Comparison of ENCODE assay signal across 8 mouse cellular contexts in genomic region chr8:70673079-70673856, GRCm38 (mm10). TPM values are rescaled to one million over a fixed set of nuclear protein-coding genes. Genes with fewer than 3 reads are reported as not detected.
DNase-seq lines count a peak whose midpoint lies in the region; ATAC-seq and TF ChIP-seq lines count a peak whose summit lies in the region.

TSS of gene Lsm4 (plus strand) at chr8:70673248.

- H3K27ac ChIP-seq in ES-Bruce4 (ENCODE audit: insufficient read depth, low read length) = peak within 1 kb of the TSS; percentile 95
- H3K27ac ChIP-seq in forebrain, embryonic 13.5 days = peak within 1 kb of the TSS; percentile 95
- H3K27ac ChIP-seq in liver, postnatal 0 days (ENCODE audit: low read depth) = peak within 1 kb of the TSS; percentile 99
- peak within 1 kb of the TSS; percentile 97 for H3K27ac ChIP-seq in neural tube, embryonic 14.5 days (ENCODE audit: low read depth, low read length)

- 0 out of 2 replicates have a peak, but pooled peaks have one; percentile 35 for TF ChIP-seq EP300 in ES-Bruce4 (IDR thresholded peaks at IDR 0.05; ENCODE audit: insufficient read depth, low read depth, low read length)
- peak; percentile 68 for TF ChIP-seq EP300 in liver, postnatal 0 days (IDR thresholded peaks at IDR 0.05; ENCODE audit: low read depth)

- H3K9me3 ChIP-seq in ES-Bruce4 (replicated peaks; ENCODE audit: control insufficient read depth, insufficient read depth, low read length, poor library complexity, severe bottlenecking) = no peaks in the 10 kb centered on the region
- no peaks in the 10 kb centered on the region for H3K9me3 ChIP-seq in forebrain, embryonic 13.5 days (replicated peaks)
- no peaks in the 10 kb centered on the region for H3K9me3 ChIP-seq in liver, postnatal 0 days (ENCODE audit: low read length)
- H3K9me3 ChIP-seq in neural tube, embryonic 14.5 days (ENCODE audit: control insufficient read depth, low read length) = no peaks in the 10 kb centered on the region

- TF ChIP-seq CTCF in ES-Bruce4 (IDR thresholded peaks at IDR 0.05; ENCODE audit: low read depth, low read length) = peak; percentile 72
- peak; percentile 95 for TF ChIP-seq CTCF in liver, postnatal 0 days (IDR thresholded peaks at IDR 0.05; ENCODE audit: low read depth)

- peak within 1 kb of the TSS; percentile 81 for H3K4me2 ChIP-seq in forebrain, embryonic 13.5 days
- peak within 1 kb of the TSS; percentile 84 for H3K4me2 ChIP-seq in liver, postnatal 0 days (ENCODE audit: low read depth, low read length)
- peak within 1 kb of the TSS; percentile 89 for H3K4me2 ChIP-seq in neural tube, embryonic 14.5 days (ENCODE audit: low read depth, low read length)

- intact Hi-C loops in heart, postnatal 10 days (cut with DNase I) = loop anchor here (1.0 kb wide), 1 partner anchor 27 kb away; no protein-coding TSS in a partner anchor

- peak; percentile 91 for TF ChIP-seq POLR2A in ES-Bruce4 (IDR thresholded peaks at IDR 0.05; ENCODE audit: insufficient read depth, low read length)

- ATAC-seq in cerebellum, adult (ENCODE audit: insufficient number of reproducible peaks, low FRiP score, low TSS enrichment) = peak; percentile 93
- peak; percentile 98 for ATAC-seq in forebrain, embryonic 13.5 days
- peak; percentile 95 for ATAC-seq in liver, postnatal 0 days
- ATAC-seq in neural tube, embryonic 14.5 days (ENCODE audit: low read depth) = peak; percentile 97

- H3K4me3 ChIP-seq in ES-Bruce4 (ENCODE audit: low read depth, low read length) = peak within 1 kb of the TSS; percentile 78
- peak within 1 kb of the TSS; percentile 68 for H3K4me3 ChIP-seq in forebrain, embryonic 13.5 days
- H3K4me3 ChIP-seq in liver, postnatal 0 days (ENCODE audit: low read depth, low read length) = peak within 1 kb of the TSS; percentile 84
- peak within 1 kb of the TSS; percentile 53 for H3K4me3 ChIP-seq in neural tube, embryonic 14.5 days (ENCODE audit: low read depth, low read length)

- under 1% methylated on average over 60 of the region's 60 CpGs for WGBS in forebrain, embryonic 13.5 days
- under 1% methylated on average over 60 of the region's 60 CpGs for WGBS in large intestine, adult 2 months
- WGBS in liver, postnatal 0 days (ENCODE audit: insufficient replicate concordance) = under 1% methylated on average over 60 of the region's 60 CpGs
- under 1% methylated on average over 60 of the region's 60 CpGs for WGBS in neural tube, embryonic 14.5 days

- DNase-seq in heart, postnatal 10 days = peak; percentile 99
- peak; percentile 93 for DNase-seq in large intestine, adult 2 months (ENCODE audit: low read depth, low spot score)
- DNase-seq in liver, postnatal 0 days = peak; percentile 96
- peak; percentile 97 for DNase-seq in testis, postnatal 10 days (ENCODE audit: low spot score)

- peaks cover 3% of the 10 kb centered on the region for H3K4me1 ChIP-seq in ES-Bruce4 (ENCODE audit: control insufficient read depth, insufficient read depth, low read length)
- H3K4me1 ChIP-seq in forebrain, embryonic 13.5 days = peaks cover 20% of the 10 kb centered on the region
- peaks cover 33% of the 10 kb centered on the region for H3K4me1 ChIP-seq in liver, postnatal 0 days (ENCODE audit: insufficient read depth)
- peaks cover 15% of the 10 kb centered on the region for H3K4me1 ChIP-seq in neural tube, embryonic 14.5 days (ENCODE audit: control insufficient read depth, insufficient read depth, low read length)

- peaks cover 5% of the 10 kb centered on the region; the same call in 1 of the 2 replicates for H3K36me3 ChIP-seq in ES-Bruce4 (ENCODE audit: control insufficient read depth, insufficient read depth, low read length, poor library complexity, severe bottlenecking)
- peaks cover 16% of the 10 kb centered on the region for H3K36me3 ChIP-seq in forebrain, embryonic 13.5 days (ENCODE audit: poor library complexity, severe bottlenecking)
- peaks cover 7% of the 10 kb centered on the region for H3K36me3 ChIP-seq in liver, postnatal 0 days (replicated peaks; ENCODE audit: insufficient read depth, low read length)
- H3K36me3 ChIP-seq in neural tube, embryonic 14.5 days (ENCODE audit: control insufficient read depth, insufficient read depth, low read length) = peaks cover 4% of the 10 kb centered on the region; the same call in 1 of the 2 replicates

- no peaks in the 10 kb centered on the region for H3K27me3 ChIP-seq in ES-Bruce4 (ENCODE audit: control insufficient read depth, insufficient read depth, low read length, poor library complexity, severe bottlenecking)
- H3K27me3 ChIP-seq in forebrain, embryonic 13.5 days = no peaks in the 10 kb centered on the region
- no peaks in the 10 kb centered on the region for H3K27me3 ChIP-seq in liver, postnatal 0 days (ENCODE audit: insufficient read depth, low read length)
- no peaks in the 10 kb centered on the region for H3K27me3 ChIP-seq in neural tube, embryonic 14.5 days (ENCODE audit: control insufficient read depth, insufficient read depth, low read length)

- peak within 1 kb of the TSS; percentile 81 for H3K9ac ChIP-seq in ES-Bruce4 (ENCODE audit: low read depth, poor library complexity, severe bottlenecking)
- peak within 1 kb of the TSS; percentile 78 for H3K9ac ChIP-seq in forebrain, embryonic 13.5 days
- peak within 1 kb of the TSS; percentile 85 for H3K9ac ChIP-seq in liver, postnatal 0 days (replicated peaks)
- peak within 1 kb of the TSS; percentile 76 for H3K9ac ChIP-seq in neural tube, embryonic 14.5 days (replicated peaks; ENCODE audit: low read depth, low read length)

RNA-seq across cellular contexts. Expression of gene Lsm4, which starts in this region (rescaled TPM):
- 211 TPM in 2 replicates for polyA plus RNA-seq in ES-Bruce4 (2011; ENCODE audit: insufficient read depth, insufficient read length, low read depth, missing spikeins)
- polyA plus RNA-seq in forebrain, embryonic 13.5 days (2015; fragmentation: Nextera tagmentation; extraction: Ambion mirVana) = 238 and 239 TPM in 2 replicates
- total RNA-seq in heart, postnatal 10 days (2021) = 10 to 100 TPM; 82.8 to 94.1 TPM
- polyA plus RNA-seq in large intestine, adult 2 months (2012; rRNA removed) = 147 TPM in 2 replicates
- 98.5 and 103 TPM in 2 replicates for polyA plus RNA-seq in liver, postnatal 0 days (2015; fragmentation: Nextera tagmentation; extraction: Ambion mirVana)
- polyA plus RNA-seq in neural tube, embryonic 14.5 days (2014; fragmentation: Nextera tagmentation; extraction: Ambion mirVana) = 193 and 194 TPM in 2 replicates

Comparison
In these comparisons a context has a peak if more than half of its experiments do, and no peak if none do; other contexts are left out.
1. Peak in every context shown above with its lines: DNase-seq, ATAC-seq, H3K4me3 ChIP-seq and H3K27ac ChIP-seq.